Mouse (Mus musculus) pancreas, adult 10 weeks (tissue): ENCODE measurements around the gene Havcr1. TPM values are rescaled to one million over a fixed set of nuclear protein-coding genes. Genes with fewer than 3 reads are reported as not detected.

Experiments
- polyA plus RNA-seq: library from polyadenylated mRNA; stranded (reverse); fragments of 350-450 nt; fragmentation: Illumina TruSeq; extraction: RNeasy Lipid Tissue Mini Kit (QIAGEN cat#74804); gene quantifications from one replicate; pipeline ENCODE4 v1.2.3, GENCODE M21; 2015; ENCODE audit warnings: low read depth, low replicate concordance; ENCODE audit not compliant: insufficient read depth

Havcr1 gene
- polyA plus RNA-seq: not detected

GRCm38 (mm10) chr11:46735076-46735475 is at the start of gene Havcr1:
TSS of gene Havcr1 (plus strand) at chr11:46735080.

GRCm38 (mm10) chr11:46706664-46707356 is 28.1 kb upstream of the Havcr1 start, which contains the start of gene Timd2:
TSS of gene Timd2 (minus strand) at chr11:46707061.

GRCm38 (mm10) chr11:46810511-46810910 is 75.6 kb downstream of the Havcr1 start, which contains the start of gene Timd4:
TSS of gene Timd4 (plus strand) at chr11:46810800.

Other genes starting within 250 kb of the Havcr1 start
- gene Gm12169, start 210.9 kb upstream of the Havcr1 start, polyA plus RNA-seq: not detected
- not detected for gene BC053393, start 163.5 kb upstream of the Havcr1 start, polyA plus RNA-seq
- gene Dppa1, start 105.8 kb upstream of the Havcr1 start, polyA plus RNA-seq: not detected
- not detected for gene Timd2, start 28.0 kb upstream of the Havcr1 start, polyA plus RNA-seq
- 2.9 TPM for gene Timd4, start 75.7 kb downstream of the Havcr1 start, polyA plus RNA-seq